Mouse (Mus musculus): ENCODE results near the gene Lrrc59. TPM values are rescaled to one million over a fixed set of nuclear protein-coding genes. Genes with fewer than 3 reads are reported as not detected.
"Not testable (repeated sequence)": the region's sequence is repeated elsewhere in the genome, so short reads cannot be mapped to it uniquely, and the experiment has no call there.

The Lrrc59 gene
- polyA plus RNA-seq, 2 experiments = 52.7 to 66.4 TPM

GRCm38 (mm10) chr11:94681640-94682039 lies 52.1 kb downstream of the Lrrc59 start:
- H3K4me2 ChIP-seq (ENCODE audit: low read depth) = no peak overlapping the region

GRCm38 (mm10) chr11:94682427-94682826 lies 52.9 kb downstream of the Lrrc59 start:
- Histone ChIP-seq H3K9ac (replicated peaks) (no peak overlapping the region), H3K27ac (no peak overlapping the region), H3K36me3 (replicated peaks; ENCODE audit: control insufficient read depth, insufficient read depth, low read depth) (no peaks in the 10 kb centered on the region), H3K4me3 (ENCODE audit: insufficient read depth in 1 of 2, low read depth in 2 of 2, low read length in 2 of 2) (no peak overlapping the region), H3K9me3 (ENCODE audit: control insufficient read depth, low read length) (no peaks in the 10 kb centered on the region), H3K4me1 (replicated peaks; ENCODE audit: control insufficient read depth in 2 of 2, insufficient read depth in 2 of 2, low read length in 1 of 2) (peaks cover 0 to 2% of the 10 kb centered on the region in 2 experiments; a peak in 1 of 4 replicates), H3K27me3 (ENCODE audit: control insufficient read depth, insufficient read depth, low read length) (no peaks in the 10 kb centered on the region), H3K4me2 (ENCODE audit: low read depth) (no peak overlapping the region)
- 68% methylated on average over 7 of the region's 7 CpGs for WGBS (ENCODE audit: insufficient replicate concordance)
- DNase-seq (ENCODE audit: low read depth in 3 of 3, low spot score in 3 of 3) (no peak), ATAC-seq (ENCODE audit: insufficient read depth) (no peak)
- TF ChIP-seq EP300 (IDR thresholded peaks at IDR 0.05; ENCODE audit: low read depth) (no peak), CTCF (IDR thresholded peaks at IDR 0.05; ENCODE audit: low read depth) (no peak)

More at GRCm38 (mm10) chr11:94681640-94682039, 52.1 kb downstream of the Lrrc59 start:
- Histone ChIP-seq H3K27ac (no peak overlapping the region), H3K27me3 (ENCODE audit: control insufficient read depth, insufficient read depth, low read length) (no peaks in the 10 kb centered on the region), H3K36me3 (replicated peaks; ENCODE audit: control insufficient read depth, insufficient read depth, low read depth) (no peaks in the 10 kb centered on the region), H3K9me3 (ENCODE audit: control insufficient read depth, low read length) (no peaks in the 10 kb centered on the region), H3K9ac (replicated peaks) (no peak overlapping the region), H3K4me1 (replicated peaks; ENCODE audit: control insufficient read depth in 2 of 2, insufficient read depth in 2 of 2, low read length in 1 of 2) (peaks cover 0 to 2% of the 10 kb centered on the region in 2 experiments; a peak in 1 of 4 replicates), H3K4me3 (ENCODE audit: insufficient read depth in 1 of 2, low read depth in 2 of 2, low read length in 2 of 2) (no peak overlapping the region)
- 65% methylated on average over 4 of the region's 4 CpGs for WGBS (ENCODE audit: insufficient replicate concordance)
- ATAC-seq (ENCODE audit: insufficient read depth) = no peak
- DNase-seq (ENCODE audit: low read depth in 3 of 3, low spot score in 3 of 3) = no peak
- no peak for TF ChIP-seq CTCF (IDR thresholded peaks at IDR 0.05; ENCODE audit: low read depth)
- TF ChIP-seq EP300 (IDR thresholded peaks at IDR 0.05; ENCODE audit: low read depth) = no peak

GRCm38 (mm10) chr11:94687178-94687577 lies 57.6 kb downstream of the Lrrc59 start:
- Histone ChIP-seq H3K9ac (replicated peaks) (no peak overlapping the region), H3K27ac (no peak overlapping the region), H3K27me3 (ENCODE audit: control insufficient read depth, insufficient read depth, low read length) (no peaks in the 10 kb centered on the region), H3K36me3 (replicated peaks; ENCODE audit: control insufficient read depth, insufficient read depth, low read depth) (no peaks in the 10 kb centered on the region), H3K4me3 (ENCODE audit: insufficient read depth in 1 of 2, low read depth in 2 of 2, low read length in 2 of 2) (no peak overlapping the region), H3K4me2 (ENCODE audit: low read depth) (no peak overlapping the region), H3K9me3 (ENCODE audit: control insufficient read depth, low read length) (no peaks in the 10 kb centered on the region), H3K4me1 (replicated peaks; ENCODE audit: control insufficient read depth in 2 of 2, insufficient read depth in 2 of 2, low read length in 1 of 2) (peaks cover 0 to under 1% of the 10 kb centered on the region in 2 experiments; a peak in 1 of 4 replicates)
- WGBS (ENCODE audit: insufficient replicate concordance) = 13% methylated on average over 6 of the region's 6 CpGs
- ATAC-seq (ENCODE audit: insufficient read depth) = no peak
- DNase-seq (ENCODE audit: low read depth in 3 of 3, low spot score in 3 of 3) = no peak
- TF ChIP-seq CTCF (IDR thresholded peaks at IDR 0.05; ENCODE audit: low read depth) = no peak
- no peak for TF ChIP-seq EP300 (IDR thresholded peaks at IDR 0.05; ENCODE audit: low read depth)

GRCm38 (mm10) chr11:94692502-94692901 lies 62.9 kb downstream of the Lrrc59 start:
- DNase-seq (ENCODE audit: low read depth in 3 of 3, low spot score in 3 of 3); H3K4me3 ChIP-seq (ENCODE audit: insufficient read depth in 1 of 2, low read depth in 2 of 2, low read length in 2 of 2); H3K9ac ChIP-seq (replicated peaks); H3K4me2 ChIP-seq (ENCODE audit: low read depth); H3K27me3 ChIP-seq (ENCODE audit: control insufficient read depth, insufficient read depth, low read length); H3K36me3 ChIP-seq (replicated peaks; ENCODE audit: control insufficient read depth, insufficient read depth, low read depth); ATAC-seq (ENCODE audit: insufficient read depth); H3K9me3 ChIP-seq (ENCODE audit: control insufficient read depth, low read length); H3K27ac ChIP-seq; H3K4me1 ChIP-seq (replicated peaks; ENCODE audit: control insufficient read depth in 2 of 2, insufficient read depth in 2 of 2, low read length in 1 of 2): not testable (repeated sequence)

Other genes with a start within 250 kb of the Lrrc59 start
- 3.5 and 4.9 TPM in 2 replicates for gene Abcc3, start 236.8 kb upstream of the Lrrc59 start, polyA plus RNA-seq (2012; rRNA removed)
- gene Abcc3, start 236.8 kb upstream of the Lrrc59 start, polyA plus RNA-seq (2014; fragmentation: Nextera tagmentation; extraction: Ambion mirVana) = 4.7 and 6.5 TPM in 2 replicates
- gene Cacna1g, start 155.6 kb upstream of the Lrrc59 start, polyA plus RNA-seq (2012; rRNA removed) = 6.1 and 7.3 TPM in 2 replicates
- gene Cacna1g, start 155.6 kb upstream of the Lrrc59 start, polyA plus RNA-seq (2014; fragmentation: Nextera tagmentation; extraction: Ambion mirVana) = 0.89 and 3.1 TPM in 2 replicates
- gene Spata20, start 143.6 kb upstream of the Lrrc59 start, polyA plus RNA-seq (2012; rRNA removed) = not detected in 2 replicates
- gene Spata20, start 143.6 kb upstream of the Lrrc59 start, polyA plus RNA-seq (2014; fragmentation: Nextera tagmentation; extraction: Ambion mirVana) = not detected in 2 replicates
- gene Epn3, start 129.8 kb upstream of the Lrrc59 start, polyA plus RNA-seq (2012; rRNA removed) = 0.02 and 0.04 TPM in 2 replicates
- not detected in 2 replicates for gene Epn3, start 129.8 kb upstream of the Lrrc59 start, polyA plus RNA-seq (2014; fragmentation: Nextera tagmentation; extraction: Ambion mirVana)
- gene Mycbpap, start 108.0 kb upstream of the Lrrc59 start, polyA plus RNA-seq (2012; rRNA removed) = 0.03 and 0.09 TPM in 2 replicates
- gene Mycbpap, start 108.0 kb upstream of the Lrrc59 start, polyA plus RNA-seq (2014; fragmentation: Nextera tagmentation; extraction: Ambion mirVana) = not detected in 2 replicates
- 1.2 and 1.4 TPM in 2 replicates for gene Rsad1, start 80.5 kb upstream of the Lrrc59 start, polyA plus RNA-seq (2012; rRNA removed)
- gene Rsad1, start 80.5 kb upstream of the Lrrc59 start, polyA plus RNA-seq (2014; fragmentation: Nextera tagmentation; extraction: Ambion mirVana) = 0.51 and 0.72 TPM in 2 replicates
- 0.02 and 0.03 TPM in 2 replicates for gene Chad, start 64.7 kb upstream of the Lrrc59 start, polyA plus RNA-seq (2012; rRNA removed)
- 0.09 TPM in 1 of 2 replicates, not detected in the other for gene Chad, start 64.7 kb upstream of the Lrrc59 start, polyA plus RNA-seq (2014; fragmentation: Nextera tagmentation; extraction: Ambion mirVana)
- gene Acsf2, start 27.9 kb upstream of the Lrrc59 start, polyA plus RNA-seq (2012; rRNA removed) = 3.2 and 3.9 TPM in 2 replicates
- 1.3 and 1.4 TPM in 2 replicates for gene Acsf2, start 27.9 kb upstream of the Lrrc59 start, polyA plus RNA-seq (2014; fragmentation: Nextera tagmentation; extraction: Ambion mirVana)
- 45.0 and 61.3 TPM in 2 replicates for gene Mrpl27, start 24.0 kb downstream of the Lrrc59 start, polyA plus RNA-seq (2012; rRNA removed)
- gene Mrpl27, start 24.0 kb downstream of the Lrrc59 start, polyA plus RNA-seq (2014; fragmentation: Nextera tagmentation; extraction: Ambion mirVana) = 56.8 and 58.6 TPM in 2 replicates
- 12.8 and 15.4 TPM in 2 replicates for gene Eme1, start 24.2 kb downstream of the Lrrc59 start, polyA plus RNA-seq (2012; rRNA removed)
- 13.0 and 15.7 TPM in 2 replicates for gene Eme1, start 24.2 kb downstream of the Lrrc59 start, polyA plus RNA-seq (2014; fragmentation: Nextera tagmentation; extraction: Ambion mirVana)
- 2.8 and 3.6 TPM in 2 replicates for gene Xylt2, start 47.7 kb downstream of the Lrrc59 start, polyA plus RNA-seq (2012; rRNA removed)
- gene Xylt2, start 47.7 kb downstream of the Lrrc59 start, polyA plus RNA-seq (2014; fragmentation: Nextera tagmentation; extraction: Ambion mirVana) = 1.8 and 2.7 TPM in 2 replicates
- gene Gm11541, start 74.7 kb downstream of the Lrrc59 start, polyA plus RNA-seq (2012; rRNA removed) = not detected in 2 replicates
- not detected in 2 replicates for gene Gm11541, start 74.7 kb downstream of the Lrrc59 start, polyA plus RNA-seq (2014; fragmentation: Nextera tagmentation; extraction: Ambion mirVana)
- gene Cdc34b, start 112.0 kb downstream of the Lrrc59 start, polyA plus RNA-seq (2012; rRNA removed) = 0.03 TPM in 1 of 2 replicates, not detected in the other
- gene Cdc34b, start 112.0 kb downstream of the Lrrc59 start, polyA plus RNA-seq (2014; fragmentation: Nextera tagmentation; extraction: Ambion mirVana) = 0.08 TPM in 1 of 2 replicates, not detected in the other
- not detected in 2 replicates for gene Tmem92, start 152.9 kb downstream of the Lrrc59 start, polyA plus RNA-seq (2012; rRNA removed)
- gene Tmem92, start 152.9 kb downstream of the Lrrc59 start, polyA plus RNA-seq (2014; fragmentation: Nextera tagmentation; extraction: Ambion mirVana) = not detected in 2 replicates